Mouse (Mus musculus): ENCODE measurements around the gene Lrmda.

GRCm38 (mm10) chr14:22744701-22745100, 725.2 kb downstream of the Lrmda start:
- TF ChIP-seq CTCF (IDR thresholded peaks at IDR 0.05; ENCODE audit: extremely low read depth, insufficient read depth, low read length) = no peak
- no peak for TF ChIP-seq POLR2A (IDR thresholded peaks at IDR 0.05; ENCODE audit: extremely low read depth, insufficient read depth, low read length)
